Mouse (Mus musculus) large intestine, adult 2 months (tissue): Measurements from ENCODE around the gene Nkiras2. TPM values are rescaled to one million over a fixed set of nuclear protein-coding genes. Genes with fewer than 3 reads are reported as not detected.
"Not testable (repeated sequence)": the region's sequence is repeated elsewhere in the genome, so short reads cannot be mapped to it uniquely, and the experiment has no call there.

Experiments used
- DNase-seq: peaks from one replicate; pipeline ENCODE4 v3.0.0-alpha.2; 2012; ENCODE audit warnings: low read depth, low spot score
- WGBS: fragments of 180-500 bp; shearing (Covaris S2); methylation state at CpG from one replicate; pipeline ENCODE4 v1.1.7; 2018; 5-methylcytosine and 5-hydroxymethylcytosine counted together
- polyA plus RNA-seq: library from polyadenylated mRNA; depleted of rRNA; stranded (reverse); fragments of >200 nt; gene quantifications from 2 replicates; pipeline ENCODE4 v1.2.3, GENCODE M21; 2012

Nkiras2 gene
- polyA plus RNA-seq, 1 experiment = 88.6 TPM

DNA sequence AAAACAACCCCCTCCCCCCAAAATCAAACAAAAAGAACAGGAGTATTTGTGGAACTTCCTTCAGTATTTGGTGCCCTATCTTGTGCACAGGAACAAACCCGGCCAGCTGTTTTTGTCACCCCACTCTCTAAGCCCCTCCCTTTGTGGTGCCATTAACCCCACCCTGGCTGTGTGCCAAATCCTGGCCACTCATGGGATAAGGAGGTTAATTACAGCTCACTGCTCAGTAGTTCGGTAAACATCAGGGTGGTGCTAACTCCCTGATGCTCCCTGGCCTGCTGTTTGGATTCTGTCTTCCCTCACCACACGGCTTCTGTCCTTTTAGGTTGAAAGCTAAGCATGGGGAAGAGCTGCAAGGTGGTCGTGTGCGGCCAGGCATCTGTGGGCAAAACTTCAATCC lies 4.8 kb downstream of the Nkiras2 start:
- 18% methylated on average over 5 of the region's 5 CpGs for WGBS
- peak; percentile 90 for DNase-seq

DNA sequence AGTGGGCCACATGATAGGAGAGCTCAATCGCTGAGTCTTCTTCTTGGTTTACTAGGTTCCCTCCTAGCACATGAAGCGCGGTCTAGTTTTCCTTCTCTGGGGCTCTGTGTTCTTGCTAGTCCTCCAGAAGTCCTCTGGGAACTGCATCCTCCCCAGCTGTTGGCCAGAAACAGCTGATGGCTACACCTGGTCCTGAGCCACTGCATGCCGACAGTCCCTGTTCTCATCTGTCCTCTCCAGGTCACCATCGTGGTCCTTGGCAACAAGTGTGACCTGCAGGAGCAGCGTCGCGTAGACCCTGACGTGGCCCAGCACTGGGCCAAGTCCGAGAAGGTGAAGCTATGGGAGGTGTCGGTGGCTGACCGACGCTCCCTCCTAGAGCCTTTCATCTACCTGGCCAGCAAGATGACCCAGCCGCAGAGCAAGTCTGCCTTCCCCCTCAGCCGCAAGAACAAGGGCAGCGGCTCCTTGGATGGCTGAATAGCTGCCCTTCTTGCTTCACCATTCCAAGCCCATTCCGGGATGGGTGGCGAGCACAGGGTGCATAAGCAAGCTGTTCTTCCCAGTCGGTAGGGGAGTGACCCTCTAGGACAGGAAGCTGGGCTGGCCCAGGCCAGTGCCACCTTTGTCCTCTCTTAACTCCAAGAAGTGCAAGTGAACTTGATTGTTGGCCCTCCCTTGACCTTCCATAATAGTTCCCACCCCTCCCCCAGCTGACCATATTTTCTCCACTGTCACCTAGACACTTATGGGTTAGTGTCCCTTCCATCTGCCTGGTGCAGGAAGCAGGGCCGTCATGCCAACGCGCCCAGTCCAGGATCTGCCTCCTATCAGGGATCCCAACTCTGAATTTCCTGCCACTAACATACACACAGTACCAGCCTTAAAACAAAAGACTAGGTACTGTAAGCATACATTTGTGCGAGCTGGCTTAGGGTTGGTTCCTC lies 7.0 kb downstream of the Nkiras2 start:
- 86% methylated on average over 23 of the region's 23 CpGs for WGBS
- DNase-seq = no peak

DNA sequence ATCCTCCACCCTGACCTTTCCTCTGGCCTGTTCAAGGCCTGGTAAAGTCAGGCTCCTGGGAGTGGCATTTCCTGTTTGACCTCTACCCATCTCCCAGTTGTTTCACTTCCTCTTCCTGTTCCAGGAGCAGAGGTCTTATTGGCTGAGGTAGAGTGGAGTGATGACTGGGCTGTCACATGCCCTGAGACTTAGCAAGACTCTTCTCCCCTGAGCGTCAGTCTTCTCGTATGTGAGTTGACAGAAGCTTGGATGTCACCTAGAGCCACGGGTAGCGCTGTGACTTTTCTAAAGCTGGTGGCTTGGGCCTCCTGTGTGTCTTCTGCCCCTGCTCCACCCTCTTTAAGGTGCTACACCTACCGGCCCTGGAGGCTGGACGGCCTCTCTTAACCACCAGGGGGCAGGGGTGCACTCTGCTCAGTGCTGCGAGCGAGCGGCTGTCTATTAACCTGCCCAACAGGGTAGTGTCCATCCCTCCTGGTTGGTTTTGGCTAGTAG lies 7.7 kb downstream of the Nkiras2 start:
- peak; percentile 83 for DNase-seq
- 17% methylated on average over 9 of the region's 9 CpGs for WGBS

DNA sequence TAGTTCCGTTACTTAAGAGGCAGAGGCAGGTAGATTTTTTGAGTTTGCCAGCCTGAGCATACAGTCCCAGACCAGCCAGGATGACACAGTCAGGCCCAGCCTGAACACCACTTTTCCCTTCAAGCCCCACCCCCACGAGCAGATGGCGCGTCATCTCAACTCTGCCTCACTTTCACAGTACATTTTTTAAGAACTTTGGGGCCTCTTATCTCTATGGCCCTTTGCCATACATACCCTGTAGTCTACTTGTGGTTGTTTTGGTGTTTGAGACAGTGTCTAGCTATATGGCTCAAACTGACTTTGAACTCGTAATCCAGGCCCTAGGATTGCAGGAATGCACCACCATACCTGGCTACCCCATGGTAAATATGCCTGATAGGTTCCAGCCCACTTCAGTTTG lies 9.0 kb downstream of the Nkiras2 start:
- 88% methylated on average over 5 of the region's 5 CpGs for WGBS

DNA sequence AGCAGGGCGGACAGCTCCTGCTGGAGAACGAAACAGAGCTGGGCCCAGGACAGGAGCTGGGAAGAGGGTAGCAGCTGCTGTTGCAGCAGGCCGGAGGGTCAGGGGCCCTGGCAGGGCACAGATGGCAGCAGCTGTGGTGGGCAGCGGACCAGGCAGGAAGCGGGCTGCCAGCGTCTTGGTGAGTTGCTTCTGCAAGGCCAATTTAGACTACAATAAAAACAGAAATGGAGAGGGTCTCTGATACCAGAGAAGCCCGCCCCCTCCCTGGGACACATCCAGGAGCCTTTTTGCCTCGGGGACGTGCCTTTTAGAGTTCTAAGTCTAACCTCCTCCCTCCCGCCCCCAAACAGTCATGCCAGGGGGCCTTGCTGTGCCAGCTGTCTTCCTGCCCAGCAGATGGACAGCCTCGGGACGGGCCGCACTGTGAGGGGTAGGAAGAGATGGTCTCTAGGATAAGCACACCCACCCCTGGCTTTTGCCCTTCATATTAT lies 9.9 kb downstream of the Nkiras2 start:
- no peak for DNase-seq
- 50% methylated on average over 13 of the region's 13 CpGs for WGBS

More for the DNA sequence above, 9.0 kb downstream of the Nkiras2 start:
- DNase-seq = no peak

DNA sequence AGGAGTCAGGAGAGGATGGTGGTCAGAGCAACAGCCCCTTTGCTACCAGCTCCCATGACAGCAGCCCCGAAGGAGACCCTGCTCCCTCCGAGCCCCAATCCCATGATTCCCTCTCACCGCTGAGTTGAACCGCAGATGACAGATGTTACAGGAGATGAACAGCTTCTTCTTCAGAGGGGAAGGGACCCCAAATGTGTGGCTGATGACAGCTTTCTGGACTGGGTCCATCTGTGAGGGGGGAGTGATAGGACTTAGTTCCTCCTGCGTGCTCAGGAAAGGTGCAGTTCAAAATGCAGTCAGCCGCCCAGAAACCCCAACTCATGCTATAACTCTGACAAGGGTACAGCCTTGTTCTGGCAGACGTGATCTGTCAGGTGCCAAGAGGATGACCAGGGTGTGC lies 15.5 kb downstream of the Nkiras2 start:
- WGBS = 66% methylated on average over 7 of the region's 7 CpGs
- no peak for DNase-seq

DNA sequence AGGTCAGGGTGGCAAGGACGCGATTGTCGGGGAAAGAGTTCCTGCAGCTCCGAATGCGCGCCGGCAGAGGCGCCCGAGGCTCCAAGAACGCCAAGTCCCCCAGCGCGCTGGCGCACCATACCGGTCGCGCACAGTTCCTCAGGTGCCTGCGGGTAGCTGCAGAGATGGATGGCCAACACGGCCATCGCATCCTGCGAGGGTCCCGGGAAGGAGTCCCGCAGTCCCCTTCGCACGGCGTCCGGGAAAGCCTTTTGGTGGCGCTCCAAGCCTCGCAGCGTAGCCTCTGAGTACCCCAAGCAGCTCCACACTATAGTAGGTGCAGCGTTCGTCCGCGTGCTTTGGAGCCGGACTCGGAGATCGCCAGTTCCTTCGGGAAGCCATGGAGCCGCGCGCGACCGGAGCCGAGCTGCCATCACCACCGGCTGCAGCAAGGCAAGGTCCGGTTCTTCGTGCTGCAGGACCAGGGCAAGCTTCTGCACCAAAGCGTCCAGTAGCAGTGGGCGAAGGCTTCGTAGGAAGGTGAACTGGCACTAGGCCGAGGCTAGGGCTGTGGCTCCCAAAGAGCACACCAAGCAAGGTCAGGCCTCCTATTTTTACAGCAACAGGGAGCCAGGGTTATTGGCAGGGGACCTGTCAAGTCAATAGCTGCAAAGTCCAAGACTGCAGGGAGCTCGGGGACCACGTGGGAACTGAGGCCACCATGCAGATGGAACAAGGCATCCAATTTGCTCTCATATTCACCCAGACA lies 21.3 kb downstream of the Nkiras2 start:
- no peak for DNase-seq
- WGBS = 6% methylated on average over 52 of the region's 52 CpGs

DNA sequence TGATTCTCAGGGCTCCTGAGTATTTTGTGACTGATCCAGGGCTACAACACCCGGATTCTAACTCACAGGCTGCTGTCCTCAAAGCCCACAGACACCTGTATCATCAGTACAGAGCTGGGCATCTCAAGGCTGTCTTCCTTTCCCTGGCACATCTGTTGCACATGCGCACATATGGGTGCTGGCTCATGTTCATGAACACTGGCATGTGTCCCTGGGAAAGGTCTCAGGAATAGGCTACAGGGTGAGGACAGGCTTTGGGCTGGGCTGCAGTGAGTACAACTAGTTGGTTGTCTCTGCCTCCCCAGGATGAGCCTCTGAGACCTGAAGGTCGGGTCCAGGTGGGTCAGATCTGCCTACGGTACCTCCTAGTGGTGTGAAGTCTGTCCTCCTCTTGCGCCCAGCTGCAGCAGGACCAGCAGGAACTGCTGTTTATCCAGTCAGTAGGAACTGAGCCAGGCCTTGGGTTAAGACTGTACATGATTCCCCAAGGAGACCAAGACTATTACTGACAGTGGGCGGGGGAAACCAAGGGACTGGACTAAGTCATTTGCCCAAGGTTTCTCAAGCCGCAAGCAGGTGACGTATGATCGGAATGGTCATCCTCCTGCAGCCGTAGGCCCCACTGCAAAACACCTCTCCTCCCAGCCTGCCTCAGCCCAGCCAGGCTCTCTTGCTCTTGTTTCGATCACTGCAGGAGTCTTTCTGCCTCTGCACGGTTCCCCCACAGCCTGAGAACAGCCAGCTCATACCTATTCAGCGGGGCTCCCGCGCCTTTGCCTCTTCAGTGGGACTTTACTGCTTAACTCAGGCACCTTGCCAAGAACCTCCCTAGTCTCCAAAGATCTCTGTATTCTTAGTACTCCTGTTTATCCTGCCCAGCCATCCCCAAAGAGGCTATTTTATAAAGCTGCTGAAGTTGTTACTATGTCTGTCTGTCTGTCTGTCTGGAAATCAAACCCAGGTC lies 24.9 kb downstream of the Nkiras2 start:
- 54% methylated on average over 15 of the region's 15 CpGs for WGBS

DNA sequence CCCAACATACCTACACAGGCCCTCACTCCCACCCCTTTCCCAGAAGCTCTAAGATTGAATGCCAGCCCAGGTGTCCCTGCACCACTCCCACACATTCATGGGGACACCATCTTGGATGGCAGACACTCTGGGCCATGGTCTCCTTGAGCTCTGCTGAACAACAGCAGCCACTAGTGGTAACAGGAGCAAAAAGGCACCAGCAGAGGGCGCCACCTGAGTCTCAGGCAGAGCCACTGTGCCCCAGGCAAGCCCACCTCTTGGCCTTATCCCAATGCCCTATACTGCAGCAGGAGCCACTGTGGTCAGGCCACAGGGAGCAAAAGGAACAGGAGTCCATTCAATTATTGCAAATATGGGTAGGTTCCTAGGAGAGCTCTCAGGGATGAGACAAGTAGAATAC lies 27.2 kb downstream of the Nkiras2 start:
- DNase-seq = no peak
- 5% methylated on average over 1 of the region's 1 CpGs for WGBS

More for the DNA sequence above, 24.9 kb downstream of the Nkiras2 start:
- no peak for DNase-seq

DNA sequence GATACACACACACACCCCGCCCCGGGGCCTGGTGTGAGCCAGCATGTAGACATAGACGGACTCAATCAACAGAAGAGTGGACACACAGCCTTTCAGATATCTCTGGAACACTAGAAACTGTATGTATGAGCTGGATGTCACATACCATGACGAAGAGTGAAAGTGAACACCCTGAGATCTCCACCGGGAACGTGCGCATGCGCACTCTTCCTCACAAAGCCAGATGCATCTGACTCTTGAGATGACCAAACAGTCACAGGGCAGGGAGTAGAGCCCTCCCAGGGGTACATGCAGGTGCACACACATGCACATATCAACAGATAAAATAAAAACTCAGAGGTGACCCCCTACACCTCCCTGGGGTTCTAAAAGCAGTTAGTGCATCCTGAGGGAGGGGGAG lies 29.4 kb downstream of the Nkiras2 start:
- 82% methylated on average over 8 of the region's 8 CpGs for WGBS
- DNase-seq = no peak

DNA sequence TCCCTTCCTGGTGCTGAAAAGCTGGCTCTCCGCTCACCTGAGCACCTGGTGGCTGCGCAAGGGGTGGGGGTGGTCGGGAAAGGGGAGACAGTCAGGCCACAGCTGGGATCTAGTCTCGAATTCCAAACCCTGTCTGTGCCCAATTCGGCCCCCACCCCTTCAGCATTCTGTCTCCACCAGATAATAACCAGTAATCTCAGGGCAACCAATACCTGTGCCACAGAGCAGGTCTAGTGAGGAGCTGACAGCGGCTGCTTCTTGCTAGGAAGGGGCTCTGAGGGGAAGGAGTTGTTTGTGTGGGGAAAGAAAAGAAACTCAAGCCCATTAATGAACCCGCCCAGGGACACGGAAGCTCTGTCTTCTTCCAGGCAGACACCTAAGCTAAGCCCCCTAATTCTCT lies 32.2 kb downstream of the Nkiras2 start:
- WGBS = 15% methylated on average over 8 of the region's 8 CpGs
- no peak for DNase-seq

DNA sequence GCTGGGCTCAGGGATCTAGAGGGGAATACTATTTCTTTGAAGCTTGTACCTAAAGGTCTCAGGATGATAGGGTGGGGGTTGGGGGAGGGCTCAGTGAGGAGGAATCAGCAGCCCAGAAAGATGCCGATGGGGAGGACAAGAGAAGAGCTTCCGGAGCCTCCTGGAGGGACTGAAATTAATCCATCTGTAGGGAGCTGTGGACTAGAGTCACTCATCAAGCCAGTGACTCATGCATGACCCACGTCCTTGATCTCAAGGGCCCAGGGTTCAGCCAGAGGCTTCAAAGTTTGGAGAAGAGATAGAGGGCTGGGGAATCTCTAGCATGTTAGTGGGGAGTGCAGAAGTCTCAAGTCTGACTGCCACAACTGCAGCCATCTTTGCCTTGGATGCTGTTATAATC lies 32.7 kb downstream of the Nkiras2 start:
- no peak for DNase-seq
- WGBS = 35% methylated on average over 3 of the region's 3 CpGs

DNA sequence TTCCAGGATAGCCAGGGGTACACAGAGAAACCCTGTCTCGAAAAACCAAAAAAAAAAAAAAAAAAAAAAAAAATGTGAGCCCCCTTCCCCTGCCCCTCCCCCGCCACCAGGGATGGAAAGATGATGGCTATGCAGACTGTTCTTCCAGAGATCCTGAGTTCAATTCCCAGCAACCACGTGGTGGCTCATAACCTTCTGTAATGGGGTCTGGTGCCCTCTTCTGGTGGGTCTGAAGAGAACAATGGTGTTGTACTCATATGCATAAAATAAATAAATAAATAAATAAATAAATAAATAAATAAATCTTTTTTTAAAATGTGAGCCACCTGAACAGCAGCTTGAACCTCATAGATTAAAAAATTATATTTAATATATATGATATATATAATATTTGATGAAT lies 36.5 kb downstream of the Nkiras2 start:
- not testable (repeated sequence) for DNase-seq
- WGBS = 53% methylated on average over 3 of the region's 3 CpGs

DNA sequence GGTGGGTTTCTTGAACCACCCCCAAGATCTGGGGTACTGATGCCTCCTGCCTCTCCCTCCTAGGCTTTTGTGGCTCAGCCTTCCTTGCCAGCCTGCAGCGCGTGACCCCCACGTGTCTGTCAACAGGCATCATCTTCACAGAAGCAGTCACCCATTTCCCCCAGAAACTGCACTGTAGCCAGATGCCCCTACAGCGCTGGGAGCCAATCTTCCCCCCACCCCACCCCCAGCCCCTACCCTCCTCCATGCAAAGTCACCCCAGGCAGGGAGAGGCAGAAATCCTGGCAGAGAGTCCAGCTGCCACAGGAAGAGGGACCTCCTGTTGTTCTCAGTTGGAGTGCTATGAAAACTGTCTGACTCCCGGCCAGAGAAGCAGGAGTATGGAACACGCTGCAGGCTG lies 37.4 kb downstream of the Nkiras2 start:
- 22% methylated on average over 6 of the region's 6 CpGs for WGBS
- no peak for DNase-seq

DNA sequence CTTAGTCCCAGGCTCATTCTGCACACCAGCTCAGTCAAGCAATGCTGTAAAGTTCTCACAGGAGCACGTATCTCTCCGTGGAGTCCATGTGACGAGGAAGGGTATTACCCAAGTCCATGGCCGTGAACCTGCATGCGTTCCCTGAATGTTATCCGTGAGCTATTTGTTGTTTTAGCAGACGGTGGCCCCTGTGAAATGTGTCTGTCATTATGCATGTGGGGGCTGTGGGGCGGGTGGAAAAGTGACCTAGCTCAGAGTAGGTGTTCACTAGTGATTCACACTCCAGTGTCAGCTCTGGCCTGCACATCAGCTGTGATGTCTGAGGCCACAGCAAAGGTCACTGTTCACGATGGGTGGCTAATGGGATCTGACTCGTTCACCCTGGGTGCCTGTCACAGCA lies 40.8 kb downstream of the Nkiras2 start:
- DNase-seq = no peak
- WGBS = 61% methylated on average over 10 of the region's 10 CpGs

DNA sequence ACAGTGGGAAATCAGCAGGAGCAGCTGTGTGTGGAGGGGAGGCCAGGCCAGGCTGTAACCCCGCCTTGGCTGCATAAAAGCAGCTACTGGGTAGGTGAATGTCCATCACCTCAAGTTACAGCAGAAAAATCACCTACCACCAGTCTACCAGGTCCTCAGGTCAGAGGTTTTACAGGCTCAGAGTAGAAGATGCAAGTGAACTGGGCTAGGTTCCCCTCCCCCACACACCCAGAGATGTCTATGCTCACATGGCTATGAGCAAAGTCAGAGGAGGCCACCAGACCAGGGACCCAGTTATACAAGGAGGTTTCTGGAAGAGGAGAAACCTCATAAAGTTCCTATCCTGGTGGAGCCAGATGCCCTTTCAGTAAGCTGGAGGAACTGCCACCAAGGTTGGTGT lies 52.0 kb downstream of the Nkiras2 start:
- WGBS = 70% methylated on average over 1 of the region's 1 CpGs

DNA sequence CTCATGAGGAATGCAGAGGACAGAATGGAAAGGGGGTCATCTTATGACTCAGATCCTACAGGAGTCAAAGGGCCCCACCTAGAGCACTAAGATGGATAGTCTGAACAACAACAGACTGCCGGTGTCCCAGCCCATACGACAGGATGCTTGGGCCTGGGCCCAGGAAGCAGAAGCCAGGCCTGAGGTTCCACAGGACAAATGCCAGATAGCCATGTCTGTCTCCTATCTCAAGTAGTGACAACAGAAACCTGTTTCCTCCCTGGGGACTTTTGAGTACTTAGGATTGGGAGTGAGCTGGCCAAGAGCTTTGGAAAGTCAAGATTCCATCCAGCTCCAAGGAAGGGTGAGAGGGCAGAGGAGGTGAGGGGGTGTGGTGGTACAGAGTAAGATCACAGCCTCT lies 52.9 kb downstream of the Nkiras2 start:
- WGBS = 57% methylated on average over 2 of the region's 2 CpGs
- DNase-seq = no peak

More for the DNA sequence above, 52.0 kb downstream of the Nkiras2 start:
- DNase-seq = no peak

DNA sequence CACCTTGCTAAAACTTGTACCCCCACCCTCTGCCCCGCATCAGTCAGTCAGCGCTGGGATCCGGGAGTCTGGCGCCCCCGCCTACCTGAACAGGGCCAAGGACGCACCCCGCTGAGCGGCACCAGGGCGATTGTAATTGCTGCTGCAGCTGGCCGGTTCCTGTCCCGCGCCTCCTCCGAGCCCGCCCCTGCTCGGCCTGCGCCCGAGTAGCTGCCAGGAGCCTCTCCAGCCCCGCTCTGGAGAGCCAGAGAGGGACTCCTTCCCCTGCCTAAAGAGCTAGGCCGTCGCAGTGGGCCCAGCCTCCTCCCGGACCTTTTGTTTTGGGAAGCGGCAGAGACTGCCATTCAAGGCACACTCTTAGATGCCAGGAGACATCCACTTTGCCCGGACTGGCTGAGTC lies 54.1 kb downstream of the Nkiras2 start:
- DNase-seq = no peak
- 6% methylated on average over 23 of the region's 23 CpGs for WGBS
